Mouse (Mus musculus): ENCODE results near the gene Kcnj13.

Kcnj13 gene

DNA sequence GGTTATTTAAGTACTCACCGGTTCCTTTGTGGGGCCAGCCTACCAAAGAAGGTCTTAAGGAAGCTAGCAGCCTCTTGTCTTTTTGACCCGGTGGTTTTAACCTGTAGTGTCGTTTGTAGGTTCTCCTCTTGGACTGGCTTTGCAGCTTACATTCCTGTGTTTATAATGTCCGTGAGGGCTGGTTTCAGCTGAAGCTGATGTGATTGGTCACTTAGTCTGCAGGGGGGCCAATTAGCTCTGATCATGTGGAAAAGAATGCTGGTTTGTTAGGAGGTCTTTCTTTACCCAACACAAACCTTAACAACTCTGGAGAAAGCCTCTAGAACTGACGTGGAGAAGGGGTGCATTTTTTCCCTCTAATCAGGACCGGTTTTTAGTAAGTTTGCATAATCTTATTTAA, at the start of gene Kcnj13:
Gene Kcnj13 (minus strand): TSS at position 136 of the 400 bp plus-strand sequence.
- DNase-seq (ENCODE audit: low read depth, low spot score), result no peak

GRCm38 (mm10) chr1:87436583-87436982, 42.1 kb upstream of the Kcnj13 start:
- no peak for DNase-seq (ENCODE audit: low read depth, low spot score)

DNA sequence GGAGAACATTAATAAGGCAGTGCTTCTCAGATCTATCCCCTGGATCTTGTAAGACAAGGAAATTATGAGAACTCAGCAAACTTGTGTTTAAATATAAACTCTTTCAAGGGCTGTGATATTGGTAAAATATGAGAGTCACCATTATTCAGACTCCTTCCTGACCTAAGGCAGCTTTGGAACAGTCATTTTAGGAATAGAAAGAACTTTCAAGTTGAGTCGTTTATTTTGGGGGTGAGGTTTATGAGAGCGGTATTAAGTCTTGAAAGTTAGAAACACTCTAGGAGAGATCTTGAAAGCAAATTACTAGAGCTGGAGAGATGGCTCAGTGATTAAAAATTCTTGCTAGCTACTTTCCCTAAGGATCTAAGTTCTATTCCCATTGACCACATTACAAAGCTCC, 40.6 kb upstream of the Kcnj13 start:
- DNase-seq (ENCODE audit: low read depth, low spot score), result no peak

GRCm38 (mm10) chr1:87418733-87419132, 24.2 kb upstream of the Kcnj13 start:
- peak; percentile 80 for DNase-seq (ENCODE audit: low read depth, low spot score)

DNA sequence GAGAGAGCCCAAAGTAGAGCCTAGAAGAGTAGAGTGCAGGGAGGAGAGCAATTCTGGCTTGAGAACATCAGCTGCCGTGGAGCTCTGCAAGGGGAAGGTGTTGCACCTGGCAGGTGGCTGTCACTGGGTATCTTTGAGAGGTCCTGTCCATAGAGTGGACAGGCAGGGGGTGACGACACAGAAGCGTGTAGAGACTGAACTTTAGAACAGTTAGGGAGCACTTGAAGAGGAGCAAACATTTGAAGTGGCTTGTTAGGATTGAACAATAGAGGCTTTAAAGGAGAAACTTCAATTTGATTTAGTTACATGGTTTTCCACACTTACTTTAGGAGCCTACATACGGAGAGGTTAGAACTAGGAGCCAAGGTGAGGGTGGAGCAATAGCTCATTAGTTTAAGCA, 14.9 kb upstream of the Kcnj13 start:
- DNase-seq (ENCODE audit: low read depth, low spot score), result no peak

GRCm38 (mm10) chr1:87406012-87406411, 11.5 kb upstream of the Kcnj13 start:
- DNase-seq (ENCODE audit: low read depth, low spot score), result no peak

GRCm38 (mm10) chr1:87404710-87405109, 10.2 kb upstream of the Kcnj13 start:
- no peak for DNase-seq (ENCODE audit: low read depth, low spot score)

DNA sequence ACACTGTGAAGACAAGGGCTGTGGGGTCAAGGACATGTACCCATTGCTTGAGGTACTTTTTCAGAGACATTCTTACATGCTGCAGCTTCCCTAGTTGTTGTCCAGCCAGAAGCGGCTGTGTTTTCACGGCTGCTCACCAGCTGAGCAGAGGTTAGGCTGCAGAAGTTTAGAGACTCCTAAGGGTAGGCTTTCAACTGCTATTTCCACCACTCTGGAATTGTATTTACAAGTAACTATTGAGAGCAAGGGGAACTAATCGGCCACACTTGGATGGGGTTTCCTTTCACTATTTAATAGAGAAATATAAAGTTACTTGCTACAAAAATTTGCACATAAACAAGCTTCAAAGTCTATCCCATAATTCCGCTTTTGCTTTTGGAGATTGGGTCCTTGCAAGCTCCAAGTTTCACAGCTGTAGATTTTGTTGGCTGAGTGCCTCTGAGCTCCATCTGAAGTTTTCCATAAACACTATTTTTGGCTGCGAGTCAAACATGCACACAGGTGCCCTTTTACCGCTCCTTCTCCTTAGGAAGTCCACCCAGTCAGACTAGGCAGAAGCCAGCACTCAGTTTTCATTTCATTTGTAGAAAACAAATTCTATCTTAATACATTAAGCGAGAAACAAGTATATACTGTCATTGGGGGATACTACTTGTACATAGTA, 2.5 kb upstream of the Kcnj13 start:
- no peak for DNase-seq (ENCODE audit: low read depth, low spot score)

DNA sequence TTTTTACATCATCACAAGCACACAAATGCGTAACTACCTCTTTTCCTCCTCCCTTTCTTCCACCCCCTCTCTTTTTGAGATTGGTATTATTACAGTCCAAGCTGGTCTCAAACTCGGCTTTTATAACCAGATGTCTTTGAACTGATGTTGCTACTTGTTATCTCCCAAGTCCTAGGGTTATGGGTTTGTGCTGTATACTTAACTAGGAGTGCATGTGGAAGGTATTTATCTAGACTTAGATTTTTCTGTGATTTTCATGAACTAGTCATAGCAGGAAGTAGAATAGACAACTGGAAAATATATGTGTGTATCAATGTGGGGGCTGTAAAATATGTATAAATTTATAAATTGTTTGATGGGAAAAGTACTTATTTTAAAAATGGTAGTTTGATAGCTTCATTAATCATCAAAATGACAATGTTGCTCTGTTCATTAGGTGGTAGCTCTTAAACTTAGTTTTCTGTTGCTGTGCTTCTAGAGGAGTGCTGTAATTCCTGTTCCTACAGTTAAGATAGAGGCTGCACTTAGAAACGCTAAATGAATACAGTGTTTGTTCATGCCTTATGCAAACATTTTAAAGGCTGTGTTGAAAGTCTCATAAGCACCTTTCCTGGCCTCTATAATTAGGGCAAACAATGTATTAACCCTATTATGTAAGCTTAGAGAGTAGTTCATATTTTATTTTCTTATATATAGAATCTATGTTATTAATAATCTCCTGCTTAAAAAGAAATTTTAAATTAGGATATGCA, 909 bp downstream of the Kcnj13 start:
- no peak for DNase-seq (ENCODE audit: low read depth, low spot score)

DNA sequence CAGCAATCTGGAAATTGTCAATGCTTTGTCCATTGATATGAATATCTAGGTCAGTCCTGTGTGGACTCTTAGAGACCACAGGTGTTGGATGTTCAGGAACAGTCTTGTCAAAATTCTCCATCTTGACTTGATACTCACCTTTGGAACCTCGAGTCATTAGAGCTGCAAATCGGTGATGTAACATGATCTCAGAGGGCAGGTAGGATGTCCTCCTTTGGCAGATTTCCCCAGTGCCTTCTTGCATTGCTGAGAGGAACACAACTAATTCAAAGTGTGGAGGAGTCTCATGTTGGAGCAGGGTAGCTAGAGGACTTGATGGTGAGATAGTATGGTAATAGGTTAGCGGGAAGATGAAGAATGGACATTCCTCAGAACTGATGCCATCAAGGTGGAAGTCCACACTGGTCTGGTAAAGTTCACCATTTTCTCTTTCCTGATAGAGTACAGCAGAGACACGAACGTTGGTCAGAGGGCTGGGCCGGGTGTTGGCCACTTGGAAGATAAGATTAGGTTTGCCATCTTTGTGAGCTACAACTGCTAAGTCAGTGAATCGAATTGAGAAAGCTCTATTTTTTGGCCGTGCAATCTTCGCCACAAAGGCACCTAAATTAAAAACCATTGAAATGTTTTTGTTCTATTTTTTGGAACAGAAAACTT, 8.0 kb downstream of the Kcnj13 start:
- no peak for DNase-seq (ENCODE audit: low read depth, low spot score)

DNA sequence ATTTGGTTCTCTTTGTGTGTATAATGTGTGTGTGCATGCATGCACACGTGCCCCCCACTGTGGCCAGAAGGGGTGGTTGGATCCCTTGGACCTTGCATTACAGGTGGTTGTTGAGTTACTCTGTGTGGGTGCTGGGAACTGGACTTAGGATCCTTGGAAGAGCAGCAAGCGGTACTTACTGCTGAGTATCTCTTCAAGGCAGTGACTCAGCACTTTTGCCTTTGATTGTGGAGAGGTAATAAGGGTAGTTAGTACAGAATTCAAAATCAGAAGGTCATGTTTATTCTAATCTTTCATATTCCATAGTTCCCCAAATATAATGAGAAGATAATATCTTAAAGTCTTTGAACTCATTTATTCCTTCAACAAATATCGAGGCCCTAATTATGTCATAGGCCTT, 13.4 kb downstream of the Kcnj13 start:
- no peak for DNase-seq (ENCODE audit: low read depth, low spot score)

GRCm38 (mm10) chr1:87379919-87380318, 14.6 kb downstream of the Kcnj13 start:
- DNase-seq (ENCODE audit: low read depth, low spot score), result peak; percentile 28

DNA sequence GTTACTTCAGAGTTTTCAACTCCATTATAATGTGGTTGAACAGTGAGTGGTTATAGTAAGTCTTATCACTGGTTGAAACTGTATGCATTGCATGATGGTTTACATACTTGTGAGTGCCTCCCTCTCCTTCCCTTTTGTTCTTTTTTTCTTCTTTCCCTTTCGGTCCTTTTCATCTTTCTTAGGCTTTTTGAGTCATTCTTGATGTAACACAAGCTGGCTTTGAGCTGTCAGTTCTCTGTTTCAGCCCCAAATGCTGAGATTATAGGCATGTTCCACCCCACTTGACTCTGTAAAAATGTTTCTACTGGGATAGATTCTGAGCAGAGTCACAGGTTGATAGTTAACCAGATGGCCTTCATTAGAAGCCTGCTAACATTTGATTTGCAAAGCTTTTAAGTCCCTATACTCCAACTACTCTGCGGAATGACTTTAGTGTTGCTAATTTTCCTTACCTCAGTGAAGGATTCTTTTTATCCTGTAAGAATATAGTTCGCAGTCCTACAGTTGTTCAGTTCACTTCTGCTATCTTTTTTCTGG, 16.4 kb downstream of the Kcnj13 start:
- DNase-seq (ENCODE audit: low read depth, low spot score), result peak; percentile 69

DNA sequence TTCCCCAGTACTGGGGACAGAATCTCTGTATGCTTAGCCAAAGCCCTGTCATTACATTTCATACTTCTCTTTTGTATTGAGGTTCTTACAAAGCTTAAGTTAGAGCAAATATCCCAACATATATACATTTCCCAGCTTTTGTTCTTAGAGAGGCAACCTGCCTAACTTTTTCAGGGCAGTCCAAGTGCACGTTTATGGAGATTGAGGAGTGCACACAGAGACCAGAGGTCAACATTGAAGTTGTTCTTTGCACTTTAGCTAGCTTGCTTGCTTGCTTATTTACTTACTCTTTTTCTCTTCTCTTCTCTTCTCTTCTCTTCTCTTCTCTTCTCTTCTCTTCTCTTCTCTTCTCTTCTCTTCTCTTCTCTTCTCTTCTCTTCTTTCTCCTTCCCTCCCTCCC, 34.3 kb downstream of the Kcnj13 start:
- no peak for DNase-seq (ENCODE audit: low read depth, low spot score)

- no peak for DNase-seq (ENCODE audit: low read depth, low spot score)
Measured at GRCm38 (mm10) chr1:87350576-87350975, 44.0 kb downstream of the Kcnj13 start.

Measured in CD4-positive helper T cell, adult 2 months (primary cell).